Mouse (Mus musculus) limb, embryonic 11.5 days (tissue): ENCODE measurements around the gene Serpina12. TPM values are rescaled to one million over a fixed set of nuclear protein-coding genes. Genes with fewer than 3 reads are reported as not detected.

ENCODE experiments used
- ATAC-seq: fragments of 200-750 bp; cut with Nextera tagmentation; 2 replicates; pipeline ENCODE4 v1.8.0; 2017; ENCODE audit warnings: low read depth; ENCODE audit not compliant: insufficient number of reproducible peaks, low FRiP score, low TSS enrichment
- DNase-seq: peaks from one replicate; pipeline ENCODE4 v3.0.0-alpha.2; 2015; ENCODE audit warnings: low spot score
- H3K27ac ChIP-seq: fragments of 300-500 bp; sonication (generic); replicated peaks from 2 replicates; pipeline ENCODE4 v1.5.1; 2014; ENCODE audit warnings: low read depth, mild to moderate bottlenecking, low read length
- H3K27me3 ChIP-seq: fragments of 300-500 bp; sonication (generic); 2 replicates; pipeline ENCODE4 v1.6.1; 2014; ENCODE audit warnings: mild to moderate bottlenecking, low read length, mixed read lengths; ENCODE audit not compliant: control insufficient read depth, insufficient read depth
- H3K36me3 ChIP-seq: fragments of 300-500 bp; sonication (generic); 2 replicates; pipeline ENCODE4 v1.6.1; 2014; ENCODE audit warnings: mild to moderate bottlenecking, low read length, moderate library complexity, mixed read lengths; ENCODE audit not compliant: control insufficient read depth, insufficient read depth
- H3K4me1 ChIP-seq: fragments of 300-500 bp; sonication (generic); 2 replicates; pipeline ENCODE4 v1.6.1; 2014; ENCODE audit warnings: low read length, mixed read lengths; ENCODE audit not compliant: control insufficient read depth, insufficient read depth
- H3K4me2 ChIP-seq: fragments of 300-500 bp; sonication (generic); 2 replicates; pipeline ENCODE4 v1.6.1; 2014; ENCODE audit warnings: low read depth, mild to moderate bottlenecking, moderate library complexity; ENCODE audit not compliant: severe bottlenecking
- H3K4me3 ChIP-seq: fragments of 300-500 bp; sonication (generic); 2 replicates; pipeline ENCODE4 v1.5.1; 2014; ENCODE audit warnings: low read depth, low read length
- H3K9ac ChIP-seq: fragments of 300-500 bp; sonication (generic); 2 replicates; pipeline ENCODE4 v1.6.1; 2014; ENCODE audit warnings: mild to moderate bottlenecking, low read length
- H3K9me3 ChIP-seq: fragments of 300-500 bp; sonication (generic); 2 replicates; pipeline ENCODE4 v1.6.1; 2016; ENCODE audit warnings: low read length; ENCODE audit not compliant: control insufficient read depth
- WGBS: fragments of 180-500 bp; shearing (Covaris S2); extraction: QIAGEN DNeasy Blood & Tissue Kit; methylation state at CpG from one replicate; pipeline ENCODE4 v1.1.7; 2014; 5-methylcytosine and 5-hydroxymethylcytosine counted together
- polyA plus RNA-seq: library from polyadenylated mRNA; unstranded; fragments of >200 nt; fragmentation: Nextera tagmentation; extraction: Ambion mirVana; gene quantifications from 2 replicates; pipeline ENCODE4 v1.2.1, GENCODE M21; 2014

The Serpina12 gene
- polyA plus RNA-seq, 1 experiment from 2014 or later: not detected

DNA sequence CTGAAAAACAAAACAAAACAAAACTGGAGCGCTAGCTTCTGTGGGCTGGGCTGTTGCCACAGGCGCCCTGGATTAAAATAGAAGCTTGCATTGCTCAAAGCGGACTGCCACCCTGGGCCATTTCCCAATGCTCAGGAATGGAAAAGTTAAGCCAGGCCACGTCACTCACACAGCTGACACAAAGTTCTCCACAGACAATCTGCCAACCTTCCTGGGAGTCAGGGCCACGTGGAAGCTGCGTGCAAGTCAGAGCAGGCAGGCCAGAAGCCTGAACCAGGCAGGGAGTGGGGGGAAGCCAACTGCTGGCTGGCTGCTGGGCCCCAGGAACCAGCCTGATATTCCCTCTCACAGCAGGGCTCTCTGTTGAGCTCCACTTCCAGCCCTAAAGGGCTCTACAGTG, 2.8 kb downstream of the Serpina12 start:
- WGBS: 82% methylated on average over 6 of the region's 6 CpGs
- no peak for DNase-seq
- H3K4me2 ChIP-seq: no peak overlapping the region
- H3K4me1 ChIP-seq: no peaks in the 10 kb centered on the region
- no peaks in the 10 kb centered on the region for H3K36me3 ChIP-seq
- no peak overlapping the region for H3K9ac ChIP-seq
- no peaks in the 10 kb centered on the region for H3K27me3 ChIP-seq
- H3K9me3 ChIP-seq: no peaks in the 10 kb centered on the region
- no peak overlapping the region for H3K27ac ChIP-seq
- no peak overlapping the region for H3K4me3 ChIP-seq
- no peak for ATAC-seq

DNA sequence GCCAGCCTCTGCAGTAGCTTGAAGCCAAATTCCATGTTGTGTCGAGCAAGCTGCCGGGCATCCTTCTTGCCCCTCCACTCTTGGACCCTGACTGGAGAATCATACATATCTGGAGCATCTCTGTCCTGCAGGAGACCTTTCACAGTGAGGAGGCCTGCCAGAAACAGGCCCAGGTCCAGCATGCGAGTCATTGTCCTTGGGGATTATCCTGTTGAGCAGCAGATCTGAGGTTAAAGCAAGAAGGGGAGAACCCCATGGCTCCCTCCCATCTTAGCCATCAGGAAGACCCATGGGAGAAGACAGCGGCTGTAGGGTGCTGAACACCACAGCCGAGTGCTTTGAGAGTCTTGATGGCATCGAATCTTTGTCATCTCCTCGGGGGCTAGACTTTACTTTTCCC, 6.1 kb downstream of the Serpina12 start:
- no peaks in the 10 kb centered on the region for H3K27me3 ChIP-seq
- 93% methylated on average over 7 of the region's 7 CpGs for WGBS
- no peak overlapping the region for H3K27ac ChIP-seq
- H3K9me3 ChIP-seq: no peaks in the 10 kb centered on the region
- H3K4me2 ChIP-seq: no peak overlapping the region
- H3K4me3 ChIP-seq: no peak overlapping the region
- H3K4me1 ChIP-seq: no peaks in the 10 kb centered on the region
- no peaks in the 10 kb centered on the region for H3K36me3 ChIP-seq
- ATAC-seq (no peak), DNase-seq (no peak)
- no peak overlapping the region for H3K9ac ChIP-seq

DNA sequence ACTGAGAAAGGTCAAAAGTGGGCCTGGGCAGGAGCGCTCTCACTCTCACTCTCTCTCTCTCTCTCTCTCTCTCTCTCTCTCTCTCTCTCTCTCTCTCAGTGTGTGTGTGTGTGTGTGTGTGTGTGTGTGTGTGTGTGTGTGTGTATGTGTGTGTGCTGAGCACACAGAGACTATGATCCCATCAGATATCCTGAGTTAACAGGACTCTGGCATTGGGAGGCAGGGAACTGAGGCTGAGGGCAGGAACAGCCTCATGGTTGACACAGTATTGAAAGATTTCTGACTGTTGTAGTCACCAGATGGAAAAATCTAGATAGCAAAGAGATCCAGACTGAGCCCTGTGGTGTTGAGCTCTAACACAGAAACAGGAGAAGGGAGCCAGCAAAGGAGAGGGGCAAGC, 10.5 kb downstream of the Serpina12 start:
- no peaks in the 10 kb centered on the region for H3K4me1 ChIP-seq
- H3K4me2 ChIP-seq: no peak overlapping the region
- H3K4me3 ChIP-seq: no peak overlapping the region
- ATAC-seq (no peak), DNase-seq (no peak)
- H3K9ac ChIP-seq: no peak overlapping the region
- no peaks in the 10 kb centered on the region for H3K27me3 ChIP-seq
- H3K9me3 ChIP-seq: no peaks in the 10 kb centered on the region
- no peak overlapping the region for H3K27ac ChIP-seq
- WGBS: 90% methylated on average over 1 of the region's 1 CpGs
- H3K36me3 ChIP-seq: no peaks in the 10 kb centered on the region

DNA sequence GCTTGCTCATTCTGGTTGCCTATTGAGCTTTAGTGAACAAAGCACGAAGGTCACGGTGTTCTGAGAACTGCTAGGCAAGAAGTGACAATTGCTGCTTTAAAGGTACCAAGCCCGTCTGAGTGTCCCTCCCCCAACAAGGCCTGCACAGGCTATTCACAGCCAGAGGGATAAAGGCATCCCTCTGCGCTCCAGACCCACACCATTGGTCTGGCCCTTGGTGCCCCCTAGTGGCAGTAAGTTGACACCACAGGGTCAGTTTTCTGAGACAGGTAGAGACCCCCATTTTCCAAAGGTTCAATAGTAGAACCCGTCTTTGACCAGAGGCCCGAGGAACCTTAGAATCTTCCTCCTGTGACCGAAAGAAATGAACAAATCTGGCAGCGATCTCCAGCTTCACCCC, 14.3 kb downstream of the Serpina12 start:
- 48% methylated on average over 8 of the region's 8 CpGs for WGBS
- ATAC-seq: no peak
- H3K36me3 ChIP-seq: no peaks in the 10 kb centered on the region
- DNase-seq: peak; percentile 28
- H3K9ac ChIP-seq: no peak overlapping the region
- H3K4me2 ChIP-seq: no peak overlapping the region
- H3K9me3 ChIP-seq: no peaks in the 10 kb centered on the region
- no peaks in the 10 kb centered on the region for H3K27me3 ChIP-seq
- no peaks in the 10 kb centered on the region for H3K4me1 ChIP-seq
- no peak overlapping the region for H3K27ac ChIP-seq
- H3K4me3 ChIP-seq: no peak overlapping the region

DNA sequence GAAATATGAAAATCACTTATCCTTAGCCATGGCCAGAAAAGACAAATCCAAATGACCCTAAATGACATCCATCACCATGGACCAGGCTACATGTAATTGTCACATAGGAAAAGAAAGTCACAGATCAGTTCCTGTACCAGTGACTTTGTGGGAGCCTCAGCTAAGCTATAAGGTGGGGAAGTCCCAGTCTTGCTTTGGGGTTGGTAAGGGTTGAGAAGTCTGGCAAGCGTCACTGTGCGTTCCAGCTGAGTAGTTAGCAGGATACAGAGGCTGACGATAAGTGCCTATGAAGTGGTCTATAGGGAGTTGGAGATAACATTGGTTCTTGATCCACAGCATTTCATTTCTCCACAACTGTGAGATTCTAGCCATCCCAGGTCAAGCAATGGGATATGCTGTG, 29.0 kb downstream of the Serpina12 start:
- H3K36me3 ChIP-seq: no peaks in the 10 kb centered on the region
- DNase-seq: no peak
- H3K9me3 ChIP-seq: no peaks in the 10 kb centered on the region; the same call in 1 of the 2 replicates
- H3K4me2 ChIP-seq: no peak overlapping the region
- no peaks in the 10 kb centered on the region for H3K4me1 ChIP-seq
- H3K27ac ChIP-seq: no peak overlapping the region
- no peaks in the 10 kb centered on the region for H3K27me3 ChIP-seq
- no peak for ATAC-seq
- H3K4me3 ChIP-seq: no peak overlapping the region
- WGBS: 85% methylated on average over 3 of the region's 3 CpGs
- no peak overlapping the region for H3K9ac ChIP-seq

DNA sequence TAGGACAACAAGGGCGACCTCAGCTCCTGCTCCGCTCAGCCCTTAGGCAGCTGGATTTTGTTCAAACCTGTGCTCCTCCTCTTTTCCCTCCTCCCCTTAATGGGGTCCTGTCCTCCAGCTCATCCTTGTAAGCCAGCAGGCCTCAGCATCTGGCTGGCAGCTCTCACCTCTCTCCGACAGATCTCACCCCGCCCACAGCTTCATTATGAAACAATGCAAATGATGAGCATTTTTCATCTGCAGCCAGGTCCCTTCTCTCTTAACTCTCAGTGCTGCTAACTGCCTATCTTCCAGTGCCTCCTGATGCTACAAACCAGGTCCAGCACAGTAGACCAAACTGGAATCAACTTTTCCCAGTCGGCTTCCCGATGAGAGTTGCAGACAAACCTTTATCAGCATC, 30.6 kb downstream of the Serpina12 start, which contains the start of gene Serpina9:
TSS of gene Serpina9 (minus strand) at position 136 of the 400 bp plus-strand sequence.
- no peaks in the 10 kb centered on the region for H3K4me1 ChIP-seq
- WGBS: 78% methylated on average over 6 of the region's 6 CpGs
- no peak within 1 kb of the TSS for H3K4me3 ChIP-seq
- no peak within 1 kb of the TSS for H3K27ac ChIP-seq
- H3K27me3 ChIP-seq: no peaks in the 10 kb centered on the region
- no peaks in the 10 kb centered on the region; the same call in 1 of the 2 replicates for H3K9me3 ChIP-seq
- H3K36me3 ChIP-seq: no peaks in the 10 kb centered on the region
- H3K4me2 ChIP-seq: no peak within 1 kb of the TSS
- no peak for DNase-seq
- no peak for ATAC-seq
- no peak within 1 kb of the TSS for H3K9ac ChIP-seq

DNA sequence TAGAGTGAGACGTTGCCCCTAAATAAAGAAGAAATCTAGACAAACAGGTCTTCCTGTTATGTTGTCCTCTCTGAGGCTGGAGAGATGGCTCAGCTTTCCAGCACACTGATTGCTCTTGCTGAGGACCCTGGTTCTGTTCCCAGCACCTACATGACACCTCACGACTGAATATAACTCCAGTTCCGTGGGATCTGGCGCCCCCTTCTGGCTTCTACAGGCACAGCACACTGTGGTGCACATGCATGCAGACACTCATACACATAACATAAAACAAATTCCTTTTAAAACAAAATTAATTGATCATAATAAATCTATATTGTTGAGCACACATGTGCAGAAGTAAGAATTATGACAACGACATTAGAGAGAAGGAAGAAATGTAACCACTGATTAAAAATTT, 39.6 kb downstream of the Serpina12 start:
- H3K27ac ChIP-seq: no peak overlapping the region
- H3K4me3 ChIP-seq: no peak overlapping the region
- H3K27me3 ChIP-seq: no peaks in the 10 kb centered on the region
- no peaks in the 10 kb centered on the region for H3K9me3 ChIP-seq
- no peak overlapping the region for H3K9ac ChIP-seq
- ATAC-seq (no peak), DNase-seq (no peak)
- H3K36me3 ChIP-seq: no peaks in the 10 kb centered on the region
- H3K4me1 ChIP-seq: no peaks in the 10 kb centered on the region
- no peak overlapping the region for H3K4me2 ChIP-seq
- WGBS: 88% methylated on average over 5 of the region's 5 CpGs

DNA sequence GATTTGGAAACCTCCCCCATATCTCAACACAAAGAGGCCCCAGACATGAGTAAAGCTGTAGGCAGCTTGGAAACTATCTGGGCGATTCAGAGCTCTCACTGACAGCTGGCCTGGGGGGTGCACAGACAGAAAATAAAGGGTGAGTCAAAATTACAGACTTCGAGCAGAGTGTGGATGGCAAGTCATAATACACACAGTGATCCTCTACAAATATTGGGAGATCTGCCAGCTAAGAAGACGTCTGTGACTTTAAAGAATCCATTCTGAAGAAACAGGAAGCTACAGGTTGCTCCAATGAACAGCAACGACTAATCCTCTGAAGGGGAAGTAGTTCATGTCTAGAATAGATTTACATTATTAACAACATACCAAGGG, 41.0 kb downstream of the Serpina12 start:
- DNase-seq (no peak), ATAC-seq (no peak)
- Histone ChIP-seq H3K4me1 (no peaks in the 10 kb centered on the region), H3K36me3 (no peaks in the 10 kb centered on the region), H3K27ac (no peak overlapping the region), H3K9ac (no peak overlapping the region), H3K4me2 (no peak overlapping the region), H3K4me3 (no peak overlapping the region), H3K9me3 (no peaks in the 10 kb centered on the region), H3K27me3 (no peaks in the 10 kb centered on the region)
- WGBS: 79% methylated on average over 4 of the region's 4 CpGs

DNA sequence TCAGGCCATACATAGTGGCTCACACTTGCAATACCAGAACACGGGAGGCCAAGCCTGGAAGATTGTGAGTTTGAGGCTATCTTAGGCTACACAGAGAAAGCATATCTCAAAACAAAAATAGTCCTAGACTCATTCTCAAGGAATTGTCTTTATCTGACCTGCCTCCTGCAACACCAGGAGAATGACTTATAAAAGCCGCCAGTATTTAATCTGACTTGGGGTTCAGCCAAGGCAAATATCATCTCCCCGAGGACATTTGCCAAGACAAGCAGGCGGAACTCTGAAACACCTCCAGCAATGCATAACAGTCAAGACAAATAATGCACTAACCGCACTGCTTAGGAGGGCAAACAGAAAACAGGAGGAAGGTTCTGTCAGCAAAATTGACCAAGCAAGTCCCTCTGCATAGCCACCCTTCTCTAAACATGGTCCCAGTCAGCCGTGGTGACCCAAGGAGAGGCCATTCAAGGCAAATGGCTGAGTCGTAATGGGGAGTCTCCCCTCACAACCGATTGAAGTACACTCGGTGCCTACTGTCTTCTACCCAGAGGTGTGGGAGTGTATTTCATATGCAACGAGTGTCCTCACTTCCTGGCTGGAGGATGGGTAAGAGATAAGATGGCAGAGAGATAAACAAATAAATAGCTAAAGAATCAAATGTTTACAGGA, 41.5 kb downstream of the Serpina12 start:
- Histone ChIP-seq H3K4me1 (no peaks in the 10 kb centered on the region), H3K27ac (no peak overlapping the region), H3K36me3 (no peaks in the 10 kb centered on the region), H3K4me3 (no peak overlapping the region), H3K9ac (no peak overlapping the region), H3K9me3 (no peaks in the 10 kb centered on the region), H3K27me3 (no peaks in the 10 kb centered on the region), H3K4me2 (no peak overlapping the region)
- DNase-seq (no peak), ATAC-seq (no peak)
- WGBS: 88% methylated on average over 10 of the region's 10 CpGs
